Mouse (Mus musculus) embryonic fibroblast, embryonic 13.5 days (primary cell): ENCODE measurements around the gene Bmp5. TPM values are rescaled to one million over a fixed set of nuclear protein-coding genes. Genes with fewer than 3 reads are reported as not detected.

ENCODE experiments used
- H3K27ac ChIP-seq: 2 replicates; pipeline ENCODE4 v1.5.1; 2012; ENCODE audit warnings: low read length, control low read depth, inconsistent platforms; ENCODE audit not compliant: insufficient read depth
- H3K4me1 ChIP-seq: 2 replicates; pipeline ENCODE4 v1.6.1; 2011; ENCODE audit warnings: low read length; ENCODE audit not compliant: control insufficient read depth, insufficient read depth
- H3K4me3 ChIP-seq: 2 replicates; pipeline ENCODE4 v1.5.1; 2011; ENCODE audit warnings: mild to moderate bottlenecking, control low read depth, low read length; ENCODE audit not compliant: insufficient read depth
- CTCF ChIP-seq: IDR thresholded peaks from 2 replicates; pipeline ENCODE4 v1.5.1; 2011; ENCODE audit warnings: mild to moderate bottlenecking, control low read depth, low read length, moderate library complexity, borderline replicate concordance; ENCODE audit not compliant: insufficient read depth
- POLR2A ChIP-seq: IDR thresholded peaks from 2 replicates; pipeline ENCODE4 v1.6.1; 2011; ENCODE audit warnings: low read depth, mild to moderate bottlenecking, control low read depth, low read length, moderate library complexity
- polyA plus RNA-seq: library from polyadenylated mRNA; stranded (reverse); fragments of >200 nt; gene quantifications from 2 replicates; pipeline ENCODE4 v1.2.4, GENCODE M21; 2011; ENCODE audit warnings: low read depth; ENCODE audit not compliant: missing spikeins, insufficient read length

Bmp5 gene
- polyA plus RNA-seq, 1 experiment: 1.8 TPM

DNA sequence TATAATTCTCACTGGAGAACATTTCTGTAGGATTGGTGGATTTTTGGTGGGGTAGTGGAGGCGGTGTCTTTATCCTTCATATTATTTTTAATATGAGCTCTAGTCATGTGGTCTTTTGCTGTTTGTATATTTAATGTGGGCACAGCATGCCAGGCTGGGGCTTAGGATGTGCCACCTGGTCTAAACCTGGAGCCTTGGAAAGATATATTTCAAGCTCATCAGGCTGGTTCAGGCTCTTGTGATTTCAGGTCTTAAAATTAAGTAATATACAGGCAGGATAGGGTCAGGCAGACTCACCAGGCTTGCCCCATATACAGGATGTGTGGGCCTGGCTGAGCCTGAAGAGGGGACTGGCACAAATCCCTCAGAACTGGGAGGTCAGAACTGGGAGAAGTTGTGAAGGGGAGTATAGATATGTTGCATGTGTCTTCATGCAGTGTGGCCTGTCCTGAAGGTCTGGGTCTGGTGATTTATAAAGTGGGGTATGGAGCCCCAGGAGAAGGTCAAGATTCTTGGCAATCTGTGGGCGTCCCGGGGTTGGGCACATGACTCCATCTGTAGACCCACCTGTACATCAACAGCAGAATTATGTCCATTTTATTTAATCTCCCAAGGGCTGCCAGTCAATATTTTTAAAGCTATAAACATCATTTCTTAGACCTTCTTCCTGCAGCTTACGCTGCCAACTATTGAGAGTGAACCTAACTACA is 108.5 kb downstream of the Bmp5 start:
- Histone ChIP-seq H3K4me1 (no peaks in the 10 kb centered on the region), H3K27ac (no peak overlapping the region), H3K4me3 (no peak overlapping the region)
- TF ChIP-seq CTCF (no peak), POLR2A (no peak)

DNA sequence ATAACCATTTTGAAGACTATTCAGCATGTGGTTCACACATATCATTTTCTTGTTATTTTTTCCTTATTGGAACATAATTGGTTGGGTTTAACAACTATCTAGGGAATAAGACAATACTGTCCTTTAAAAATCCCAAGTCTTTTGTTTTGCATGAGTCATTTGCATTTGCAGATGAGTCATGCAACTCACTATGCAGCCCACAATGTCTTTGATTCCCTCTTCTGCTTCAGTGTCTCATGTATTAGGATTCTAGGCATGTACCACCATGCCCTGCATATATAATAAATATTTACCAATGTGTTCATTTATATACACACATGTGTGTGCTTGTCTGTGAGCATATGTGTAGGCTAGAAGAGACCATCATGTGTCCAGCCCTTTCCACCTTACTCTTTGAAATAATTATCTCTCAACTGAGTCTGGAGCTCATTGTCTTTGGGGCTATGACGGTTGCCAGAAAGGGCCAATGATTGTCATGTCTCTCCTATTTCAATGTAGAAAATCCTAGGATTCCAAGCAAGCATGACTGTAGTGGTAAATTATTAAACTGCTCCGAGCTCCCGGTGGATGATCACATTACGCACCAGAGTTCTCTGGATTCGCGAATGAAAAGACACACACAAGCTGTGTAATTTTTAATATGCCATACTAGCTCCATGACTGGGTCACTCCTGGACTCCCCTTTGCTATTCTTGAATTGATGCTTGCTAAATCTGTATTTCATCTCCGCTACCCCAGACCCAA is 111.8 kb downstream of the Bmp5 start:
- Histone ChIP-seq H3K4me3 (no peak overlapping the region), H3K4me1 (no peaks in the 10 kb centered on the region), H3K27ac (no peak overlapping the region; the same call in 1 of the 2 replicates)
- TF ChIP-seq CTCF: no peak
- TF ChIP-seq POLR2A: no peak

DNA sequence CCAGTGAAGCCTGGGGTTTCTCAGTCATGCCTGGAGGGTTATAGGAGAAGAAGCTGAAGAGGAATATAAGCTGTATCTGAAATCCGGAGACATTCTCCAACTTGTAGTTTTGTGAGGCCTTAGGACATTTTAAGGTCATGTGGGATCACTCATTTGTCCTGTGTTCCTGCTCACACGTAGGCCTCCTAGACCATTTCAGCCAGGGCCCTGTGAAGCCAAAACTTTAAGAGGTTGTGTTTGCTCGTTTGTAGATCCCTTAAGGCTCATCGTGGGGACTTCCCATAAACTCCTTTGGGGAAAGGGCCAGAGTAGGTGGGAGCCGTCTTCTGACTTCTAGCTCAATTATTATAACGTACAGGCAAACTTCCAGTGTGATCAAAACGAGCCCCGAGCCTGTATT is 121.8 kb downstream of the Bmp5 start:
- TF ChIP-seq POLR2A: no peak
- no peak for TF ChIP-seq CTCF
- Histone ChIP-seq H3K4me3 (no peak overlapping the region), H3K4me1 (no peaks in the 10 kb centered on the region), H3K27ac (no peak overlapping the region)

DNA sequence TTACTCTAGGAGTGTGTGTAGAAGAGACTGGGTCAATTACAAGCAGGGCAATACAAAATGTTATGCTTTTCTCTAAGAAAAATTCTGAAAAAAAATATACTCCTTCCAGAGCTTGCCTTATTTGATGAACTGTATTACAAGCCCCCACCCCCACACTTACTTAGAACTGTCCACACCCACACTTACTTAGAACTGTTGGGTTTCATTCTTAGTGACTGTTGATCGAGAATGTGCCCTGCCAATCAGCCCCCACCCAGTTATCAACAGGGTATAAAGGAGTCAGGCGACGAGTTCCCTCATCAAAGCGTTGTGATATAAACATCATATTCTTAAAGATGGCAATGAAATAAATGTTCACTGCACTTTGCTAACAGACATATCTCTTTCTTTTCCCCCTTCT is 122.9 kb downstream of the Bmp5 start:
- Histone ChIP-seq H3K4me3 (no peak overlapping the region), H3K27ac (no peak overlapping the region), H3K4me1 (no peaks in the 10 kb centered on the region)
- no peak for TF ChIP-seq POLR2A
- no peak for TF ChIP-seq CTCF

DNA sequence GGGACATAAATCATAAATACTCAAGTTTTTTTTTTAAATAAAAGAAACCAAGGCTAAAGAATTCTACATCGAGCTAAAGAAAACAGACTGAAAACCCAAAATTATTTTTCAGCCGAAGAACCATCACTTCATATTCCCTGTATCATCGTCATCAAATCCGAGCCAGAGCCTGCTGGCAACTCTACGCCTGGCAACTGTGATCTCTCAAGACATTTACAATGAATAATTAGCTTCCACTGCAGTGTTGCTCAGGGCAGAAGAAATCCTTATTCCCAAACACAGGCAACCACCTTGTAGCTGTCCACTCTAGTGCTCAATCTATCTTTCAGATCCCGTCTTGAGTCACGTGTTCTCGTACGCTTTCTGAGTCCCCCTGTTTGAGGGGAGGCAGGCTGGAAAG is 126.1 kb downstream of the Bmp5 start:
- TF ChIP-seq CTCF (no peak), POLR2A (no peak)
- no peaks in the 10 kb centered on the region for H3K4me1 ChIP-seq
- H3K4me3 ChIP-seq: no peak overlapping the region
- H3K27ac ChIP-seq: no peak overlapping the region

DNA sequence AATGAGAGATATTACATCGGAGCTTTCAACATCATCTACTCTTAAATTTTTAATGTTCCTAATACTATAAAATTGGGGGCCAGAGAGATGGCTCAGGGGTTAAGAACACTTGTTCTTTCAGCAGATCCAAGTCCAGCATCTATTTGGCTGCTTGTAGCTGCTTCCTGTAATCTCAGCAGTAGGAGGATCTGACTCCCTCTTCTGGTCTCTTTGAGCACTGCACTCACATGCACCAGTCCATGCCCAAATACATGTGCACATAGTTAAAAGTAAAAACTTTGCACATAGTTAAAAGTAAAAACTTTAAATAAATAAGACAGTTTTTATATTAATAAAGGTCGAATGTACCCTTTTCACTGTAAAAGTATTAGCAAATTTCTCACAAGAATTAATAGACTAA is 130.3 kb downstream of the Bmp5 start:
- no peak overlapping the region for H3K27ac ChIP-seq
- H3K4me1 ChIP-seq: no peaks in the 10 kb centered on the region; the same call in 1 of the 2 replicates
- TF ChIP-seq CTCF (no peak), POLR2A (no peak)
- no peak overlapping the region for H3K4me3 ChIP-seq

DNA sequence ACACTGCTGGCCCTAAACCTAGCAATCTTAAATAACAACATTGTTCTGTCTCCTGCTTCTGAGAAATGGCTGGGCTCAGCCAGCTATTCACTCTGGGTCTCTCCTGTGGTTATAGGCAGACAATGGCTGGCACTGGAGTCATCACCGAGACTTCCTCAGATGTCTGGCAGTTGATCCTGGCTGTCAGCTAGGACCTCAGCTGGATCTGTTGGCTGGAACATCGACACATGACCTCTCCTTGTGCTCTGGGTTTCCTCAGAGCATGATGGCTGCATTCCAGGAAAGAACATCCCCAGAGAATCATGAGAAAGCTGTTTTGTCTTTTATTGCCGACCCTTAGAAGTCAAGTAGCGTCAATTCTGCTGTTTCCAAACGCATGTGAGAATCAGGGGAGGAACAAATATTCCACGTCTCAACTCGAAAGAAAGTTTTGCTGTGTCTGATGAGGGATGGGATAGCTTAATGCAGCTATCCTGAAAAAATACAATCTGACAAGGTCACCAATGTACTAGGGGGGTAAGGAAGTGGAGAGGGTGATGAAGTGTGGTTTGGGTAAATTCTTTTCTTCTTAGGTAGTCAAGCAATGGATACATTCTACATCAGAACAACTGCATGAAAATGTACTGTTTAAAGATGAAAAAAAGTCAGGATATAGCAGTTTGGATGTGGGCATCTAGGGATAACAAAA is 135.1 kb downstream of the Bmp5 start:
- H3K27ac ChIP-seq: no peak overlapping the region

DNA sequence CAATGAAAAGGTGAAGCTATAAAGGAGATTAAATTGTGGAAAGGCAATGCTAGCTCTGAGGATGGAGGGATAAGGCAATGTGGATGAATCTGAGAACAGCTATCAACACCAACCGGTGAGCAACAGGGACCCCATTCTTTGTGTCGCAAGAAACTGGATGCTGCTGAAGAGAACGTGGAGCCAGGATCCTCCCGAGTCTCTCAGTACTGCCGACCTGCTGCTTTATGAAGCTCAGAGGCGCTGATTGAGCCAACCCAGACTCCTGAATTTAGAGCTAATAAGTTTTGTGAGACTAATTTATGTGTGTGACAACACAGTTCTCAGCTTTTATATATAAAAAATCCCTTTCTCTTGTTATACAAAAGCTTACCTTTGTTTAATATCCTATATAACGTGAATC is 136.4 kb downstream of the Bmp5 start:
- H3K27ac ChIP-seq: no peak overlapping the region
- H3K4me3 ChIP-seq: no peak overlapping the region
- TF ChIP-seq POLR2A: no peak
- no peaks in the 10 kb centered on the region; the same call in none of the 2 replicates for H3K4me1 ChIP-seq

More for the DNA sequence above, 135.1 kb downstream of the Bmp5 start:
- TF ChIP-seq POLR2A (no peak), CTCF (no peak)
- Histone ChIP-seq H3K4me3 (no peak overlapping the region), H3K4me1 (no peaks in the 10 kb centered on the region; the same call in 1 of the 2 replicates)

DNA sequence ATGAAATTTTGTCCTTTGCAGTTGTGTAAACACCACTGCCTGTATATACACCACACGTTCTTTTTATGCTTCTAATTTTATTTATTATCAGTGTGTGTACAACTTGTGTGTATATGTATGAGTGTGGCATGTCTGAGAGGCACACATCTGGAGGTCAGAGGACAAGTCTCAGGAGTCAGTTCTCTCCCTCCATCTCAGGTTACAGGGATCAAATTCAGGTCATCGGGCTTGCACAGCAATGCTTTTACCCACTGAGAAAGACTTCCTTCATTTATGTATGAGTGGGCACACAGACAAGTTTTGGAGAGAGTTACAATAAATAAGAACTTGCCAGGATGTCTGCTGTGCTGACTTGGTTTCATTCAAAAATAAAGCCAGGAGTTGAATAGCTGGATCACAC is 140.9 kb downstream of the Bmp5 start:
- Histone ChIP-seq H3K4me1 (no peaks in the 10 kb centered on the region; the same call in 1 of the 2 replicates), H3K27ac (no peak overlapping the region)
- TF ChIP-seq CTCF (no peak), POLR2A (no peak)

More for the DNA sequence above, 140.9 kb downstream of the Bmp5 start:
- no peak overlapping the region for H3K4me3 ChIP-seq
